Mouse (Mus musculus) forebrain, embryonic 12.5 days (tissue): ENCODE data around the gene Cdc42ep3. TPM values are rescaled to one million over a fixed set of nuclear protein-coding genes. Genes with fewer than 3 reads are reported as not detected.

Experiments used
- ATAC-seq: fragments of 200-750 bp; cut with Nextera tagmentation; 2 replicates; pipeline ENCODE4 v1.8.0; 2017; ENCODE audit warnings: moderate TSS enrichment; ENCODE audit not compliant: low FRiP score
- H3K27ac ChIP-seq: fragments of 300-500 bp; sonication (generic); 2 replicates; pipeline ENCODE4 v1.5.1; 2016; ENCODE audit warnings: mild to moderate bottlenecking
- H3K27me3 ChIP-seq: fragments of 300-500 bp; sonication (generic); 2 replicates; pipeline ENCODE4 v1.6.1; 2016; ENCODE audit warnings: mild to moderate bottlenecking
- H3K36me3 ChIP-seq: fragments of 300-500 bp; sonication (generic); replicated peaks from 2 replicates; pipeline ENCODE4 v1.6.1; 2016; ENCODE audit warnings: mild to moderate bottlenecking
- H3K4me1 ChIP-seq: fragments of 300-500 bp; sonication (generic); 2 replicates; pipeline ENCODE4 v1.6.1; 2016
- H3K4me2 ChIP-seq: fragments of 300-500 bp; sonication (generic); 2 replicates; pipeline ENCODE4 v1.6.1; 2016; ENCODE audit warnings: mild to moderate bottlenecking, moderate library complexity
- H3K4me3 ChIP-seq: fragments of 300-500 bp; sonication (generic); replicated peaks from 2 replicates; pipeline ENCODE4 v1.5.1; 2016; ENCODE audit warnings: mild to moderate bottlenecking
- H3K9ac ChIP-seq: fragments of 300-500 bp; sonication (generic); 2 replicates; pipeline ENCODE4 v1.6.1; 2016; ENCODE audit warnings: mild to moderate bottlenecking
- H3K9me3 ChIP-seq: fragments of 300-500 bp; sonication (generic); 2 replicates; pipeline ENCODE4 v1.6.1; 2016
- WGBS: fragments of 180-500 bp; shearing (Covaris S2); methylation state at CpG from one replicate; pipeline ENCODE4 v1.1.7; 2016; 5-methylcytosine and 5-hydroxymethylcytosine counted together
- polyA plus RNA-seq: library from polyadenylated mRNA; unstranded; fragments of >200 nt; fragmentation: Nextera tagmentation; extraction: Ambion mirVana; gene quantifications from 2 replicates; pipeline ENCODE4 v1.2.1, GENCODE M21; 2016

Cdc42ep3 gene
- polyA plus RNA-seq, result 27.2 and 33.1 TPM in 2 replicates

GRCm38 (mm10) chr17:79354444-79355270 is at the start of gene Cdc42ep3:
Gene Cdc42ep3 (minus strand): TSS chr17:79355091.
- H3K4me2 ChIP-seq, result peak within 1 kb of the TSS; percentile 90
- no peaks in the 10 kb centered on the region for H3K9me3 ChIP-seq
- peak within 1 kb of the TSS; percentile 82 for H3K27ac ChIP-seq
- peaks cover 39% of the 10 kb centered on the region for H3K27me3 ChIP-seq
- H3K36me3 ChIP-seq, result no peaks in the 10 kb centered on the region
- peaks cover 22% of the 10 kb centered on the region for H3K4me1 ChIP-seq
- ATAC-seq, result peak; percentile 86
- H3K9ac ChIP-seq, result peak within 1 kb of the TSS; percentile 72
- peak within 1 kb of the TSS; percentile 69 for H3K4me3 ChIP-seq
- under 1% methylated on average over 62 of the region's 74 CpGs for WGBS

- no peaks in the 10 kb centered on the region for H3K9me3 ChIP-seq
- no peak overlapping the region for H3K27ac ChIP-seq
- no peak for ATAC-seq
- H3K27me3 ChIP-seq, result no peaks in the 10 kb centered on the region
- H3K9ac ChIP-seq, result no peak overlapping the region
- no peak overlapping the region for H3K4me2 ChIP-seq
- 76% methylated on average over 2 of the region's 2 CpGs for WGBS
- no peak overlapping the region for H3K4me3 ChIP-seq
- no peaks in the 10 kb centered on the region for H3K36me3 ChIP-seq
- no peaks in the 10 kb centered on the region for H3K4me1 ChIP-seq
These were observed 45.5 kb upstream of the Cdc42ep3 start for GRCm38 (mm10) chr17:79400356-79400755.

- 81% methylated on average over 3 of the region's 3 CpGs for WGBS
- no peaks in the 10 kb centered on the region for H3K9me3 ChIP-seq
- ATAC-seq, result no peak
These were observed 43.5 kb upstream of the Cdc42ep3 start for GRCm38 (mm10) chr17:79398416-79398815.

GRCm38 (mm10) chr17:79394799-79395198 is 39.9 kb upstream of the Cdc42ep3 start:
- Histone ChIP-seq H3K27ac (no peak overlapping the region), H3K4me3 (no peak overlapping the region), H3K4me2 (no peak overlapping the region), H3K36me3 (no peaks in the 10 kb centered on the region), H3K27me3 (no peaks in the 10 kb centered on the region), H3K4me1 (no peaks in the 10 kb centered on the region), H3K9me3 (no peaks in the 10 kb centered on the region), H3K9ac (no peak overlapping the region)
- 84% methylated on average over 5 of the region's 5 CpGs for WGBS
- ATAC-seq, result no peak

More at GRCm38 (mm10) chr17:79398416-79398815, 43.5 kb upstream of the Cdc42ep3 start:
- Histone ChIP-seq H3K27me3 (no peaks in the 10 kb centered on the region), H3K4me1 (no peaks in the 10 kb centered on the region), H3K4me3 (no peak overlapping the region), H3K4me2 (no peak overlapping the region), H3K27ac (no peak overlapping the region), H3K36me3 (no peaks in the 10 kb centered on the region), H3K9ac (no peak overlapping the region)

- H3K27me3 ChIP-seq, result no peaks in the 10 kb centered on the region
- H3K4me2 ChIP-seq, result no peak overlapping the region
- no peak overlapping the region for H3K27ac ChIP-seq
- no peak overlapping the region for H3K4me3 ChIP-seq
- no peaks in the 10 kb centered on the region for H3K4me1 ChIP-seq
- H3K9me3 ChIP-seq, result no peaks in the 10 kb centered on the region
- ATAC-seq, result no peak
- WGBS, result 84% methylated on average over 7 of the region's 7 CpGs
- H3K36me3 ChIP-seq, result no peaks in the 10 kb centered on the region
- H3K9ac ChIP-seq, result no peak overlapping the region
These were observed 39.0 kb upstream of the Cdc42ep3 start for GRCm38 (mm10) chr17:79393886-79394285.

GRCm38 (mm10) chr17:79387465-79388066 is 32.7 kb upstream of the Cdc42ep3 start:
- H3K27me3 ChIP-seq, result no peaks in the 10 kb centered on the region
- no peaks in the 10 kb centered on the region for H3K4me1 ChIP-seq
- no peak overlapping the region for H3K27ac ChIP-seq
- H3K36me3 ChIP-seq, result no peaks in the 10 kb centered on the region
- ATAC-seq, result no peak
- no peak overlapping the region for H3K9ac ChIP-seq
- no peaks in the 10 kb centered on the region for H3K9me3 ChIP-seq
- no peak overlapping the region for H3K4me2 ChIP-seq
- 81% methylated on average over 8 of the region's 8 CpGs for WGBS
- no peak overlapping the region for H3K4me3 ChIP-seq

- no peak for ATAC-seq
- 83% methylated on average over 3 of the region's 3 CpGs for WGBS
- H3K36me3 ChIP-seq, result no peaks in the 10 kb centered on the region
- H3K4me3 ChIP-seq, result no peak overlapping the region
- no peak overlapping the region for H3K4me2 ChIP-seq
- H3K9me3 ChIP-seq, result no peaks in the 10 kb centered on the region
- no peak overlapping the region for H3K27ac ChIP-seq
- no peaks in the 10 kb centered on the region for H3K27me3 ChIP-seq
- no peaks in the 10 kb centered on the region for H3K4me1 ChIP-seq
- no peak overlapping the region for H3K9ac ChIP-seq
These were observed 26.6 kb upstream of the Cdc42ep3 start for GRCm38 (mm10) chr17:79381485-79381884.

GRCm38 (mm10) chr17:79379191-79379590 is 24.3 kb upstream of the Cdc42ep3 start:
- no peaks in the 10 kb centered on the region for H3K4me1 ChIP-seq
- no peak overlapping the region for H3K27ac ChIP-seq
- H3K36me3 ChIP-seq, result no peaks in the 10 kb centered on the region
- no peak overlapping the region for H3K9ac ChIP-seq
- ATAC-seq, result no peak
- H3K27me3 ChIP-seq, result no peaks in the 10 kb centered on the region
- H3K9me3 ChIP-seq, result no peaks in the 10 kb centered on the region
- WGBS, result 83% methylated on average over 5 of the region's 5 CpGs
- no peak overlapping the region for H3K4me3 ChIP-seq
- H3K4me2 ChIP-seq, result no peak overlapping the region

GRCm38 (mm10) chr17:79376434-79377210 is 21.7 kb upstream of the Cdc42ep3 start:
- Histone ChIP-seq H3K4me1 (no peaks in the 10 kb centered on the region), H3K36me3 (no peaks in the 10 kb centered on the region), H3K4me3 (no peak overlapping the region), H3K9me3 (no peaks in the 10 kb centered on the region), H3K27me3 (no peaks in the 10 kb centered on the region), H3K4me2 (no peak overlapping the region), H3K9ac (no peak overlapping the region), H3K27ac (no peak overlapping the region)
- no peak for ATAC-seq
- 60% methylated on average over 6 of the region's 6 CpGs for WGBS

- H3K27ac ChIP-seq, result no peak overlapping the region
- no peak overlapping the region for H3K4me3 ChIP-seq
- 80% methylated on average over 5 of the region's 5 CpGs for WGBS
- H3K9me3 ChIP-seq, result no peaks in the 10 kb centered on the region
- H3K27me3 ChIP-seq, result no peaks in the 10 kb centered on the region
- no peak overlapping the region for H3K9ac ChIP-seq
- no peaks in the 10 kb centered on the region for H3K4me1 ChIP-seq
- H3K4me2 ChIP-seq, result no peak overlapping the region
- no peaks in the 10 kb centered on the region for H3K36me3 ChIP-seq
- ATAC-seq, result no peak
These were observed 18.1 kb upstream of the Cdc42ep3 start for GRCm38 (mm10) chr17:79372973-79373372.

GRCm38 (mm10) chr17:79364749-79365450 is 10.0 kb upstream of the Cdc42ep3 start:
- Histone ChIP-seq H3K36me3 (no peaks in the 10 kb centered on the region), H3K9me3 (no peaks in the 10 kb centered on the region), H3K27ac (no peak overlapping the region), H3K27me3 (no peaks in the 10 kb centered on the region), H3K4me3 (no peak overlapping the region), H3K4me1 (no peaks in the 10 kb centered on the region), H3K4me2 (no peak overlapping the region), H3K9ac (no peak overlapping the region)
- no peak for ATAC-seq
- WGBS, result 42% methylated on average over 5 of the region's 5 CpGs
